Mouse (Mus musculus): ENCODE measurements around the gene Tifab. TPM values are rescaled to one million over a fixed set of nuclear protein-coding genes. Genes with fewer than 3 reads are reported as not detected.

Gene Tifab
- polyA plus RNA-seq, 1 experiment from 2014 or later = 0.97 TPM

- DNase-seq (ENCODE audit: extremely low spot score, low spot score) = no peak
- H3K36me3 ChIP-seq (replicated peaks) = no peaks in the 10 kb centered on the region
- no peak overlapping the region for H3K4me3 ChIP-seq
- peaks cover 3% of the 10 kb centered on the region; the same call in 1 of the 2 replicates for H3K27me3 ChIP-seq (ENCODE audit: poor library complexity, severe bottlenecking)
- 58% methylated on average over 3 of the region's 3 CpGs for WGBS
- peaks cover 22% of the 10 kb centered on the region for H3K4me1 ChIP-seq
- no peaks in the 10 kb centered on the region for H3K9me3 ChIP-seq
- H3K27ac ChIP-seq = peak overlapping the region; percentile 62
These were observed 10.3 kb downstream of the Tifab start for GRCm38 (mm10) chr13:56168403-56168781.

GRCm38 (mm10) chr13:56167446-56168402 lies 11.0 kb downstream of the Tifab start:
- peak overlapping the region; percentile 62 for H3K27ac ChIP-seq

GRCm38 (mm10) chr13:56165561-56165960 lies 13.1 kb downstream of the Tifab start:
- H3K4me3 ChIP-seq = no peak overlapping the region
- WGBS = 95% methylated on average over 11 of the region's 11 CpGs
- peaks cover 23% of the 10 kb centered on the region for H3K4me1 ChIP-seq
- no peaks in the 10 kb centered on the region for H3K27me3 ChIP-seq (ENCODE audit: poor library complexity, severe bottlenecking)
- no peak overlapping the region for H3K27ac ChIP-seq
- H3K36me3 ChIP-seq (replicated peaks) = no peaks in the 10 kb centered on the region
- no peaks in the 10 kb centered on the region for H3K9me3 ChIP-seq
- no peak for DNase-seq (ENCODE audit: extremely low spot score, low spot score)

More at GRCm38 (mm10) chr13:56167446-56168402, 11.0 kb downstream of the Tifab start:
- no peak overlapping the region for H3K4me3 ChIP-seq
- WGBS = 47% methylated on average over 14 of the region's 14 CpGs
- H3K9me3 ChIP-seq = no peaks in the 10 kb centered on the region
- no peaks in the 10 kb centered on the region for H3K36me3 ChIP-seq (replicated peaks)
- H3K27me3 ChIP-seq (ENCODE audit: poor library complexity, severe bottlenecking) = no peaks in the 10 kb centered on the region
- H3K4me1 ChIP-seq = peaks cover 22% of the 10 kb centered on the region
- DNase-seq (ENCODE audit: extremely low spot score, low spot score) = no peak

- no peak for DNase-seq (ENCODE audit: extremely low spot score, low spot score)
- Histone ChIP-seq H3K27ac (0 out of 2 replicates have a peak overlapping the region, but pooled peaks have one; percentile 1), H3K36me3 (replicated peaks) (no peaks in the 10 kb centered on the region), H3K4me1 (peaks cover 35% of the 10 kb centered on the region), H3K9me3 (no peaks in the 10 kb centered on the region), H3K27me3 (ENCODE audit: poor library complexity, severe bottlenecking) (no peaks in the 10 kb centered on the region), H3K4me3 (no peak overlapping the region)
- 87% methylated on average over 3 of the region's 3 CpGs for WGBS
These were observed 14.3 kb downstream of the Tifab start for GRCm38 (mm10) chr13:56164372-56164771.

GRCm38 (mm10) chr13:56163751-56164150 lies 14.9 kb downstream of the Tifab start:
- DNase-seq (ENCODE audit: extremely low spot score, low spot score) = no peak
- H3K27ac ChIP-seq = no peak overlapping the region
- H3K4me1 ChIP-seq = peaks cover 40% of the 10 kb centered on the region
- no peaks in the 10 kb centered on the region for H3K36me3 ChIP-seq (replicated peaks)
- no peak overlapping the region for H3K4me3 ChIP-seq
- no peaks in the 10 kb centered on the region for H3K9me3 ChIP-seq
- H3K27me3 ChIP-seq (ENCODE audit: poor library complexity, severe bottlenecking) = no peaks in the 10 kb centered on the region
- 78% methylated on average over 6 of the region's 6 CpGs for WGBS

- 86% methylated on average over 6 of the region's 6 CpGs for WGBS
- Histone ChIP-seq H3K36me3 (replicated peaks) (no peaks in the 10 kb centered on the region), H3K27me3 (ENCODE audit: poor library complexity, severe bottlenecking) (no peaks in the 10 kb centered on the region), H3K4me1 (peaks cover 40% of the 10 kb centered on the region), H3K27ac (no peak overlapping the region), H3K4me3 (no peak overlapping the region), H3K9me3 (no peaks in the 10 kb centered on the region)
- DNase-seq (ENCODE audit: extremely low spot score, low spot score) = no peak
These were observed 15.8 kb downstream of the Tifab start for GRCm38 (mm10) chr13:56162859-56163258.

- Histone ChIP-seq H3K27ac (peak overlapping the region; percentile 76), H3K4me3 (no peak overlapping the region), H3K36me3 (replicated peaks) (no peaks in the 10 kb centered on the region), H3K27me3 (ENCODE audit: poor library complexity, severe bottlenecking) (peaks cover 5% of the 10 kb centered on the region), H3K9me3 (no peaks in the 10 kb centered on the region), H3K4me1 (peaks cover 49% of the 10 kb centered on the region)
- DNase-seq (ENCODE audit: extremely low spot score, low spot score) = peak; percentile 43
- 47% methylated on average over 17 of the region's 17 CpGs for WGBS
These were observed 18.9 kb downstream of the Tifab start for GRCm38 (mm10) chr13:56159614-56160363.

GRCm38 (mm10) chr13:56159016-56159601 lies 19.6 kb downstream of the Tifab start:
- Histone ChIP-seq H3K4me3 (no peak overlapping the region), H3K27ac (peak overlapping the region; percentile 76)
- WGBS = 74% methylated on average over 14 of the region's 14 CpGs

GRCm38 (mm10) chr13:56155671-56156070 lies 23.0 kb downstream of the Tifab start:
- Histone ChIP-seq H3K36me3 (replicated peaks) (no peaks in the 10 kb centered on the region), H3K4me3 (no peak overlapping the region), H3K4me1 (peaks cover 55% of the 10 kb centered on the region), H3K27me3 (ENCODE audit: poor library complexity, severe bottlenecking) (peaks cover 5% of the 10 kb centered on the region), H3K27ac (no peak overlapping the region), H3K9me3 (no peaks in the 10 kb centered on the region)
- 74% methylated on average over 7 of the region's 7 CpGs for WGBS
- no peak for DNase-seq (ENCODE audit: extremely low spot score, low spot score)

More at GRCm38 (mm10) chr13:56159016-56159601, 19.6 kb downstream of the Tifab start:
- H3K27me3 ChIP-seq (ENCODE audit: poor library complexity, severe bottlenecking) = peaks cover 5% of the 10 kb centered on the region
- H3K36me3 ChIP-seq (replicated peaks) = no peaks in the 10 kb centered on the region
- H3K9me3 ChIP-seq = no peaks in the 10 kb centered on the region
- H3K4me1 ChIP-seq = peaks cover 45% of the 10 kb centered on the region
- DNase-seq (ENCODE audit: extremely low spot score, low spot score) = no peak

- no peak for DNase-seq (ENCODE audit: extremely low spot score, low spot score)
These were observed 23.6 kb downstream of the Tifab start for GRCm38 (mm10) chr13:56155048-56155447.

GRCm38 (mm10) chr13:56152773-56153460 lies 25.8 kb downstream of the Tifab start:
- no peak for DNase-seq (ENCODE audit: extremely low spot score, low spot score)
- 76% methylated on average over 7 of the region's 7 CpGs for WGBS

More at GRCm38 (mm10) chr13:56155048-56155447, 23.6 kb downstream of the Tifab start:
- peaks cover 49% of the 10 kb centered on the region for H3K4me1 ChIP-seq
- 84% methylated on average over 5 of the region's 5 CpGs for WGBS
- peaks cover 5% of the 10 kb centered on the region for H3K27me3 ChIP-seq (ENCODE audit: poor library complexity, severe bottlenecking)
- H3K27ac ChIP-seq = 0 out of 2 replicates have a peak overlapping the region, but pooled peaks have one; percentile 35
- no peak overlapping the region for H3K4me3 ChIP-seq
- H3K9me3 ChIP-seq = no peaks in the 10 kb centered on the region
- no peaks in the 10 kb centered on the region for H3K36me3 ChIP-seq (replicated peaks)

More at GRCm38 (mm10) chr13:56152773-56153460, 25.8 kb downstream of the Tifab start:
- Histone ChIP-seq H3K36me3 (replicated peaks) (no peaks in the 10 kb centered on the region), H3K27ac (no peak overlapping the region), H3K27me3 (ENCODE audit: poor library complexity, severe bottlenecking) (peaks cover 6% of the 10 kb centered on the region), H3K4me3 (no peak overlapping the region), H3K4me1 (peaks cover 27% of the 10 kb centered on the region), H3K9me3 (no peaks in the 10 kb centered on the region)
